Mouse (Mus musculus) embryonic facial prominence, embryonic 10.5 days (tissue): ENCODE measurements at regions not wholly inside any gene's neighbourhood (a gene's known extent, or its start where the extent isn't known, plus 50 kb on each side); places are given as distances from the start of the nearest gene placed in this dataset.

Source experiments
- DNase-seq: peaks from one replicate; pipeline ENCODE4 v3.0.0-alpha.2; 2017; ENCODE audit warnings: low spot score
- H3K27ac ChIP-seq: fragments of 300-500 bp; sonication (generic); replicated peaks from 2 replicates; pipeline ENCODE4 v1.5.1; 2016; ENCODE audit warnings: mild to moderate bottlenecking
- H3K27me3 ChIP-seq: fragments of 300-500 bp; sonication (generic); replicated peaks from 2 replicates; pipeline ENCODE4 v1.6.1; 2016; ENCODE audit warnings: low read depth, mild to moderate bottlenecking; ENCODE audit not compliant: poor library complexity, severe bottlenecking
- H3K36me3 ChIP-seq: fragments of 300-500 bp; sonication (generic); replicated peaks from 2 replicates; pipeline ENCODE4 v1.6.1; 2016; ENCODE audit warnings: mild to moderate bottlenecking, moderate library complexity
- H3K4me1 ChIP-seq: fragments of 300-500 bp; sonication (generic); 2 replicates; pipeline ENCODE4 v1.6.1; 2016
- H3K4me3 ChIP-seq: fragments of 300-500 bp; sonication (generic); 2 replicates; pipeline ENCODE4 v1.5.1; 2016; ENCODE audit warnings: mild to moderate bottlenecking, moderate library complexity
- H3K9me3 ChIP-seq: fragments of 300-500 bp; sonication (generic); 2 replicates; pipeline ENCODE4 v1.6.1; 2016; ENCODE audit warnings: mild to moderate bottlenecking
- WGBS: fragments of 180-500 bp; shearing (Covaris S2); methylation state at CpG from one replicate; pipeline ENCODE4 v1.1.7; 2016; 5-methylcytosine and 5-hydroxymethylcytosine counted together

DNA sequence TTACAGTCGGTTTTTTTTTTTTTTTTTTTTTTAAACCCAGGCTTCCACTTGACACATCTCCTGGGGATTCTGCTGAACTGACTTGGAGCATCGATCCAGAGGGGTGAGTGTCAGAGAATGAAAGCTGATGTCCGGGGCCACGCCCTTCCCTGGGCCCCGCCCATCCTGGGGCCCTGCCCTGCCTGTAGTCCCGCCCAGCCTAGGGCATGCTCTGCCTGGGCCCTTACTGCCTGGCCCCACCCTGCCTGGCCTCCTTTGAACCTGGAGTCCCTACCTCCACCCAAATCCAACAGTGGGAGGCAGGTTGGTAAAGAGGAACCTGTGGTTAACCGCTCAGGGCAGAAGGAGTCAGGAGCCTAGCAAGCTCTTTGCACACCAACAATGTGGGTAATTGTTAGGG lies 293.7 kb upstream of the Kcnab2 start:
- no peaks in the 10 kb centered on the region for H3K36me3 ChIP-seq
- WGBS, result 77% methylated on average over 7 of the region's 7 CpGs
- H3K27me3 ChIP-seq, result no peaks in the 10 kb centered on the region
- no peak overlapping the region for H3K27ac ChIP-seq
- no peak for DNase-seq
- peaks cover 6% of the 10 kb centered on the region; the same call in 1 of the 2 replicates for H3K9me3 ChIP-seq
- H3K4me1 ChIP-seq, result no peaks in the 10 kb centered on the region
- H3K4me3 ChIP-seq, result no peak overlapping the region

DNA sequence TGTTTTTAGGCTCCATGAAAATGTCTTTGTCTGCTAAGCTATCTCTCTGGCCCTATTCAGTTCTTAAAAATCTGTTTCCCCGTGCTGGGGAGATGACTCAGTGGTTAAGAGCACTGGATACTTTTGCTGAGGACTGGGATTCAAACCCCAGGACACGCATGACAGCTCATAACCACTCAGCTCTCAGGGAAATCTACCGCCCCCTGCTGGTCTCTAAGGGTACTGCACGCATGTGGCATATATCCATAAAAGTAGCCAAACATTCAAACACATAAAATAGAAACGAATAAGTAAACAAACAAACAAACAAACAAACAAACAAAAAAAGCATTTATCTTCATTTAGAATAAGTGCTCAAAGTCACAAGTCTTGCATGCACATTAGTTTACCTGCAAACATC lies 289.7 kb upstream of the Kcnab2 start:
- DNase-seq, result no peak
- 84% methylated on average over 5 of the region's 5 CpGs for WGBS
- H3K4me1 ChIP-seq, result no peaks in the 10 kb centered on the region
- no peaks in the 10 kb centered on the region for H3K36me3 ChIP-seq
- peaks cover 14% of the 10 kb centered on the region; the same call in 1 of the 2 replicates for H3K9me3 ChIP-seq
- H3K4me3 ChIP-seq, result no peak overlapping the region
- no peaks in the 10 kb centered on the region for H3K27me3 ChIP-seq
- H3K27ac ChIP-seq, result no peak overlapping the region

DNA sequence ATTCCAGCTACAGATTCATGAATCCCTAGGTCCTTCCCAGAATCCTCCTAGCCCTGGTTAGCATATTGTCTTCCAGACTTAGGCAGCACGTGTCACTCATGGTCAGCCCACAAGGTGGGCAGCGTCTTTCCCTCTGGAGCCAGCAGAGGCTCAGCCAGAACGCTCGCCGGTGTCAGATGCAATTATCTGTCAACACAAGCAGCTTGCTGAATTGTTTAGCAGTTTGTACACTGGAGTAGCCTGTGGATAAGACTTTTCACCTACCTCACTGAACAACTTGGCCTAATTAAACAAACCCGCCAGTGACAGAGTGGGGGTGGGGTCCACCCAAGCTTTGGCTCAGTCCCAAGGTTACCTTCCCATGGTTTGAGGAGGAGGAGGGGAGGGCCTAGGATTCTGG lies 285.4 kb upstream of the Kcnab2 start:
- H3K27me3 ChIP-seq, result no peaks in the 10 kb centered on the region
- H3K27ac ChIP-seq, result no peak overlapping the region
- H3K9me3 ChIP-seq, result peaks cover 14% of the 10 kb centered on the region; the same call in 1 of the 2 replicates
- no peaks in the 10 kb centered on the region for H3K4me1 ChIP-seq
- WGBS, result 65% methylated on average over 6 of the region's 6 CpGs
- no peak for DNase-seq
- no peaks in the 10 kb centered on the region for H3K36me3 ChIP-seq
- no peak overlapping the region for H3K4me3 ChIP-seq

DNA sequence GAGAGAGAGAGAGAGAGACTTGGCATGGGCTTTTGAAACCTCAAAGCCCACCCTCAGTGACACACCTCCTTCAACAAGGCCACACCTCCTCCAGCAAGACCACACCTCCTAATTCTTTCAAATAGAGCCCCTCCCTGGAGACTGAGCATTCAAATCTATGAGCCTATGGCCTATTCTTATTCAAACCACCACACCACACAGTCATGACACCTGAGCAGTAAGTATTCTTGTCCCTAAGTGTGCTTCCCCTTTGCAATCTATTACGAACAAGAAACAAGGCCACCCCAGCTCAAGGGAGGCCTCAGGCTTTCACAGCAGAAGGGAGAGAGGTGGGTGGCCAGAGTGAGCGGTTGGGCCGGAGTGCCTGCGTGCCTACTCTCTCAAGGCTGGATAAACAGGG lies 284.9 kb upstream of the Kcnab2 start:
- H3K27ac ChIP-seq, result no peak overlapping the region
- H3K9me3 ChIP-seq, result peaks cover 14% of the 10 kb centered on the region; the same call in 1 of the 2 replicates
- no peaks in the 10 kb centered on the region for H3K36me3 ChIP-seq
- WGBS, result 89% methylated on average over 4 of the region's 4 CpGs
- no peaks in the 10 kb centered on the region for H3K27me3 ChIP-seq
- no peak for DNase-seq
- H3K4me3 ChIP-seq, result no peak overlapping the region
- H3K4me1 ChIP-seq, result no peaks in the 10 kb centered on the region

DNA sequence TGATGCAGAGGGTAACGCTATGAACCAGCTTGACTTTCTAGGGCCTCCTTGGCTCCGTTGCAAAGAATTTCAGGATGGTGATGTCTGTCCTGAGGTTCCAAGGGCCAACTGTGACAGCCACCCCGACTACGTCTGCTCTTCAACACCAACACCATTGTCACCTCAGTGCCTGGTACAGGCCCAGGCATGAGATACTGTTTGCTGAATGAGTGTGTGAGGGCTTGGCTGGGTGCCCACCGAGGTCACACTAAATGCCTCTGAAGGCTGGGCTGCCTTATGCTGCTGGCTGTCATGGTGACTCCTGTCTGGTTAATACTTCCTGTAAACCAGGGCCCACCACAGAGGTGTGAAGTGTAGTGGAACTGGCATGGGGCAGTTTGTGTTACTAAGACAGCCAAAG lies 279.5 kb upstream of the Kcnab2 start:
- Histone ChIP-seq H3K4me1 (no peaks in the 10 kb centered on the region), H3K27me3 (no peaks in the 10 kb centered on the region), H3K27ac (no peak overlapping the region), H3K9me3 (no peaks in the 10 kb centered on the region), H3K36me3 (no peaks in the 10 kb centered on the region), H3K4me3 (no peak overlapping the region)
- 92% methylated on average over 5 of the region's 5 CpGs for whole genome bisulfite sequencing
- DNase-seq, result no peak

DNA sequence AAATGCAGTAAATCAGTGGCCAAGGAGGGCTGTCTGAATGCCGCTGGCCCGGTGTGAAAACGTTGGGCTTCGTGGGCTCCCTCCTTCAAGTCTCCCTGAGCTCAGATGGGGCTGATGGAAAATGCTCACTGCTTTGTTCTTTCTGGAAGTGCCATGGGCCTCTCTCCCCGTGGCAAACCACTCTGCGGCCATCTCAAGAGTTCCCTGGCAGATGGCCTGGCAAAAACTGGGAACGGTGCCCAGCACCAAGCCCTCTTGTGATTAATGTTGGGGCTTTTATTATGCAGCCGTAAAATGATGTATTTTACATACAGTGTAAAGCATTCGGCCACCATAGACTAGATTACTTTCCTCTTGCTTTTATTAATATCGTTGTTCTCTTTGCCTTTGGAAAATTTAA lies 278.9 kb upstream of the Kcnab2 start:
- Histone ChIP-seq H3K9me3 (peaks cover 5% of the 10 kb centered on the region; the same call in 1 of the 2 replicates), H3K27me3 (no peaks in the 10 kb centered on the region), H3K4me3 (no peak overlapping the region), H3K4me1 (no peaks in the 10 kb centered on the region), H3K27ac (no peak overlapping the region), H3K36me3 (no peaks in the 10 kb centered on the region)
- 90% methylated on average over 10 of the region's 10 CpGs for WGBS
- DNase-seq, result no peak

DNA sequence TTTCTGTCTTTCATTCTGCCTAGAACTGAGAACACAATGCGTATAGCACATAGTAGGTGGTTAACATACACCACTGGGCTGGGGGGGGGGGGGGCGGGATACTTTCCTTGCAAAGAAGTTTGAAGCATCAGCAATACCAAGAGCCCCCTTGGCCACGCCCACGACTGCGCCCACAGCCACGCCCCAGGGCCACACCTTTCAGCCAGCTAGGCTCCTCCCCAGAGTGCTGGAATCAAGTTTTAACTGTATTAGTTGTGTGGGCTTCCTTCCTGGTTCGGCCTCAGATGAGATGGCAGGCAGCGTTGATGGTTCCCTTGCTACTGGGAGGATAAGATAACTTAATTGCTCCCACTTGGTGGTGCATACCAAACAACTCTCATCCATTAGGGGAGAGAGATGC lies 278.1 kb upstream of the Kcnab2 start:
- H3K9me3 ChIP-seq, result peaks cover 5% of the 10 kb centered on the region; the same call in 1 of the 2 replicates
- H3K36me3 ChIP-seq, result no peaks in the 10 kb centered on the region
- H3K4me1 ChIP-seq, result no peaks in the 10 kb centered on the region
- no peak for DNase-seq
- no peak overlapping the region for H3K4me3 ChIP-seq
- WGBS, result 91% methylated on average over 8 of the region's 8 CpGs
- no peak overlapping the region for H3K27ac ChIP-seq
- no peaks in the 10 kb centered on the region for H3K27me3 ChIP-seq

DNA sequence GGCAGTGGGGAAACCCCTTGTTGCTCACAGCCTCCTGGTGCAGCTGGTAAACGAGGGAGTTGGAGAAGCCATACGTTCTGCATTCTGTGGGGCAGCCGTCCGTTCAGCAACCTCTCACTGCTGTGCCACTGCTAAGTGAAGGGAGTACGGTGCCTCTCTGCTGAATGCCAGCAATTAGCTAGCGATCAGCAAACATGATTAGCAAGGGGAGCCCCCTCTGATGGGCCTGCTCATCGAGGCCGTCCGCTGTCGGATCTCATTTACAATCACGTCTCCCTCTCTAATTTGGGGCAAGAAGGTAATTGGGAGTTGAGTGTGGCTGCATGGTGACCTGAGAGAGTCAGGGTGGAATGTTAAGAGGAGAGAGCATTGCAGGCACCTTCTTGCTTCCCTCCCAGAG lies 266.7 kb upstream of the Kcnab2 start:
- no peak for DNase-seq
- no peak overlapping the region for H3K27ac ChIP-seq
- no peak overlapping the region for H3K4me3 ChIP-seq
- H3K9me3 ChIP-seq, result peaks cover 4% of the 10 kb centered on the region; the same call in 1 of the 2 replicates
- no peaks in the 10 kb centered on the region for H3K36me3 ChIP-seq
- WGBS, result 32% methylated on average over 11 of the region's 11 CpGs
- H3K4me1 ChIP-seq, result peaks cover 17% of the 10 kb centered on the region
- no peaks in the 10 kb centered on the region; the same call in 1 of the 2 replicates for H3K27me3 ChIP-seq

DNA sequence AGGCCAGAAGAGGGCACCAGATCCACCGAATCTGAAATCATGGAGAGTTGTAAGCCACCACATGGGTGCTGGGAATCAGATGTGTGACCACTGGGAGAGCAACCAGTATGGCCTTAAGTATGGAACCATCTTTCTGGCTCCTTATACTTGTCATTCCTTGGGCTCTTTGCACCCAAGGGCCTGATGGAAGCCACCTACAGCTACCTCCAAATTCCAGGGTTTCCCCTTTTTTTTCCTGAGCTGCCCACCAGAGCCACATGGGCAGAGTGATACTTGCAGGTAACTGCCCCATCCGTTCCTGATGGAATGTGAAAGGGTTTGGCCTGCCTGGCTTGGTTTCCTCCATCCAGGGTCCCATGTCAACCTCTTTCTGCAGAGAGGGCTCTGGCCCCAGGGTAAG lies 255.3 kb upstream of the Kcnab2 start:
- no peak for DNase-seq
- 85% methylated on average over 2 of the region's 2 CpGs for WGBS
- Histone ChIP-seq H3K27me3 (no peaks in the 10 kb centered on the region), H3K27ac (no peak overlapping the region), H3K4me3 (no peak overlapping the region), H3K4me1 (peaks cover 13% of the 10 kb centered on the region; the same call in 1 of the 2 replicates), H3K9me3 (0 out of 2 replicates have a peak, but pooled peaks cover 3% of the 10 kb centered on the region), H3K36me3 (no peaks in the 10 kb centered on the region)

DNA sequence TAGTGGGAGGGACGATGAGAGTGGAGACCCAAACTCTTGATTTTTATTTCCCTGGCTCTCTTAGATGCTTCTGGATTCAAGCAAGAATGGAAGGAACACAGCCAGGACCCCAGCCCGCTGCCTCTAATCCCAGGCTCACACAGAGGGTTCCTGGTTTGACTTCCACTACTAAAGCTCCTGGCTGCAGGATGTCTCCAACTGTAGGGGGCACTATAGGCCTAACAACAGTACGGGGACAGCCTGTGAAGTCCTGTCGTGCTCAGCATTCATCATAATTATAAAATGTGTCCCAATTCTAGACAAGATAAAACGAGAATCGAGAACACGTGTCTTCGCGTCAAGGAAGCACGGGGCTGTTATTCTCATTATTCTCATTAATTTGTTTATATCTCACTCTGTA lies 254.3 kb upstream of the Kcnab2 start:
- Histone ChIP-seq H3K27ac (no peak overlapping the region), H3K9me3 (0 out of 2 replicates have a peak, but pooled peaks cover 3% of the 10 kb centered on the region), H3K27me3 (no peaks in the 10 kb centered on the region; the same call in 1 of the 2 replicates), H3K4me1 (0 out of 2 replicates have a peak, but pooled peaks cover 12% of the 10 kb centered on the region), H3K4me3 (no peak overlapping the region), H3K36me3 (no peaks in the 10 kb centered on the region)
- DNase-seq, result no peak
- WGBS, result 79% methylated on average over 10 of the region's 10 CpGs

DNA sequence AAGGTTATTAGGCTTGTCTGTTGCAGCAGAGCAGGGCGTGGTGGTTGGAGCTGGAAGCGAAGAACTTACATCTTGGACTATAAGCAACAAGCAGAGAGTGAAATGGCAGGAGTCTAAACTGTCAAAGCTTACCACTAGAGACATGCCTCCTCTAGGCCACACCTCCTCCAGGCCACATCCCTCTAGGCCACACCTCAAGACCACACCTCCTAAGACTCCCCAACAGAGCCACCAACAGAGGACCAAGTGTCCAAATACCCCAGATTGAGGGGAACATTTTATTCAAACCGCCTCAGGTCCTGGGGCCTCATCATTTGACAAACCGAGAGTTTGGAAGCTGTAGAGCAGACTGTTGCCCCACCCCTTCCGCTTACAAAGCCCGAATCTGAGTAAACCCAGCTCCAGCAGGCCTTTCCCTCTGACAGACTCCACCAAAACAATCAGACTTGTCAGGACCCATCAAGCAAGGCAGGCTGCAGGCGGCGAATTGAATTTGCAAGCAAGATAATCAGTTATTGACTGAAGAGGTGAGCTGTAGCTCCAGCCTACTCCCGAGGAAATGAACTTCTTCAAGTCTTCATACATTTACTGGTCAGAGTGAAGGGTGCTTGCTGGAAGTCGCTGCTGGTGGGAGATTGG lies 253.5 kb upstream of the Kcnab2 start:
- Histone ChIP-seq H3K27me3 (no peaks in the 10 kb centered on the region; the same call in 1 of the 2 replicates), H3K4me3 (no peak overlapping the region), H3K36me3 (no peaks in the 10 kb centered on the region), H3K4me1 (peaks cover 12% of the 10 kb centered on the region; the same call in 1 of the 2 replicates), H3K9me3 (0 out of 2 replicates have a peak, but pooled peaks cover 3% of the 10 kb centered on the region), H3K27ac (no peak overlapping the region)
- DNase-seq, result no peak
- WGBS, result 61% methylated on average over 10 of the region's 10 CpGs

DNA sequence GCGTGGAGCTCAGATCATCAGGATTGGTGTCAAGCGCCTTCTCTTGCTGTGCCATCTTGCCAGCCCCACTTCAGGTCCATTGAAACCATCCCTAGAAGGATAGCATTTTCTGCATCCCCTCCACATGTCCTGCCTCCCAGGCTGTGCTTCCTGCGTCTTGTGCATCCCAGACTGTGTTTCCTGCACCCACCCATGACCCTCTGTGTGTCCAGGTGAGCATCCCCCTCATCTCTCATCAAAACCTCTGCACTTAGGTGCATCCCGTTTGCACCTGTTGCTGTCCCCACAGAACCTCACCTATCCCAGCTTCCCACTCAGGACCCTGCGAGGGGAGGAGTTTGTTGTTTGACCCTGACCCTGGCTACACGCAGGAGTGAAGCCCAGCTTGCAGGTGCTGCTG lies 251.8 kb upstream of the Kcnab2 start:
- 0 out of 2 replicates have a peak, but pooled peaks cover 3% of the 10 kb centered on the region for H3K9me3 ChIP-seq
- peaks cover 2% of the 10 kb centered on the region; the same call in 1 of the 2 replicates for H3K27me3 ChIP-seq
- 84% methylated on average over 6 of the region's 6 CpGs for WGBS
- no peaks in the 10 kb centered on the region for H3K36me3 ChIP-seq
- H3K4me3 ChIP-seq, result no peak overlapping the region
- H3K4me1 ChIP-seq, result peaks cover 23% of the 10 kb centered on the region
- DNase-seq, result no peak
- no peak overlapping the region for H3K27ac ChIP-seq

DNA sequence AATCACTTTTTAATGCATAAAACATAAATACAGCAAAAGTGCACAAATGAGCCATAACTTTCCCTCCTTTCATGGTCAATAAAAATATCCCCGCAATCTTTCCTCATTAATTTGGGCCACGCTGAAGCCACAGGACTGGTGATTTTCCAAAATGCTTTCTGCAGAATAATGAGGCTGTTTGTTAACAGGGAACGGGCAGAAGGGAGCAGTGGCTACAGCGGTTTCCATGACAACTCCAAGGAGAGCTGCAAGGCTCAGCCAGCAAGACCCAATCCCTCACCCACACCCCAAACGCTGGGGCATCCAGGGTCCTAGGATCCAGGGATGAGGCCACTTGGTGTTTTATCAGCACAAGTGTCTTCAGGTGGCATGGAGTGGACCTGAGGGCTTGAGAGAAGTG lies 248.2 kb upstream of the Kcnab2 start:
- no peaks in the 10 kb centered on the region for H3K9me3 ChIP-seq
- H3K27ac ChIP-seq, result no peak overlapping the region
- no peak overlapping the region for H3K4me3 ChIP-seq
- 53% methylated on average over 5 of the region's 5 CpGs for WGBS
- no peaks in the 10 kb centered on the region for H3K36me3 ChIP-seq
- peaks cover 8% of the 10 kb centered on the region; the same call in 1 of the 2 replicates for H3K27me3 ChIP-seq
- DNase-seq, result no peak
- H3K4me1 ChIP-seq, result peaks cover 22% of the 10 kb centered on the region
